Comparison of ENCODE assay signal across 8 mouse cellular contexts in genomic region chr2:112261748-112262653, GRCm38 (mm10). TPM values are rescaled to one million over a fixed set of nuclear protein-coding genes. Genes with fewer than 3 reads are reported as not detected.
DNase-seq lines count a peak whose midpoint lies in the region; ATAC-seq and TF ChIP-seq lines count a peak whose summit lies in the region.

Gene Nop10, plus strand, starts transcription at chr2:112261926.

- peak within 1 kb of the TSS; percentile 56 for H3K4me3 ChIP-seq in hindbrain, embryonic 13.5 days

- no peak for DNase-seq in Patski (ENCODE audit: low read depth, low spot score)
- peak; percentile 94 to 97 for DNase-seq in cerebellum, postnatal 10 days
- peak; percentile 82 to 85 for DNase-seq in frontal cortex, postnatal 14 days (ENCODE audit: low spot score in 2 of 2)
- DNase-seq in layer of hippocampus, postnatal 25 days (ENCODE audit: extremely low spot score in 1 of 2, low spot score in 1 of 2): peak; percentile 69 to 80
- peak; percentile 90 for DNase-seq in lung, postnatal 25 days (ENCODE audit: low spot score)
- peak; percentile 95 for DNase-seq in retina, embryonic 14.5 days (ENCODE audit: low spot score)
- DNase-seq in thymus, postnatal 4 days: peak; percentile 81

- CTCF ChIA-PET in Patski (lab: Charles Lee): interaction anchor here (1.2 to 1.4 kb wide), 5 partner anchors 17 to 110 kb away, joined by 3 to 4 read pairs (median 3); no protein-coding TSS in a partner anchor

- no peaks in the 10 kb centered on the region for H3K36me3 ChIP-seq in hindbrain, embryonic 13.5 days

- H3K27ac ChIP-seq in hindbrain, embryonic 13.5 days: peak within 1 kb of the TSS; percentile 83

- TF ChIP-seq CTCF in Patski (IDR thresholded peaks at IDR 0.05): peak; percentile 94

- peak within 1 kb of the TSS; percentile 68 for H3K4me2 ChIP-seq in hindbrain, embryonic 13.5 days

- H3K9ac ChIP-seq in hindbrain, embryonic 13.5 days: peak within 1 kb of the TSS; percentile 71

- whole genome bisulfite sequencing in hindbrain, embryonic 13.5 days: under 1% methylated on average over 36 of the region's 36 CpGs

- ATAC-seq in Patski: peak; percentile 70
- ATAC-seq in hindbrain, embryonic 13.5 days (ENCODE audit: low FRiP score): peak; percentile 69

- no peaks in the 10 kb centered on the region for H3K9me3 ChIP-seq in hindbrain, embryonic 13.5 days

- POLR2A ChIA-PET in Patski (lab: Charles Lee): no interaction called here

- H3K27me3 ChIP-seq in Patski: no peaks in the 10 kb centered on the region
- no peaks in the 10 kb centered on the region for H3K27me3 ChIP-seq in hindbrain, embryonic 13.5 days

- peaks cover 29% of the 10 kb centered on the region for H3K4me1 ChIP-seq in hindbrain, embryonic 13.5 days (replicated peaks)

- in situ Hi-C loops in Patski (cut with MboI; ENCODE audit: low pct_unique_long_range_greater_than_20kb): loop anchor here (5.0 to 10.0 kb wide), 2 partner anchors 60 to 103 kb away; partner anchors contain the start of gene Emc4

RNA-seq across cellular contexts. Expression of gene Nop10, which starts in this region (rescaled TPM):
- polyA plus RNA-seq in Patski (2021): 55.3 TPM
- polyA plus RNA-seq in hindbrain, embryonic 13.5 days (2015; fragmentation: Nextera tagmentation; extraction: Ambion mirVana): 154 and 160 TPM in 2 replicates
- 10 to 100 TPM; 53.6 to 59.6 TPM for total RNA-seq in layer of hippocampus, postnatal 25 days (2021)
